Mouse (Mus musculus) E14TG2a.4 (cell line): Measurements from ENCODE around the gene Zcchc8.

Source experiments
- CTCF ChIP-seq: conservative IDR thresholded peaks from 2 replicates; pipeline ENCODE4 v1.5.1; 2014; ENCODE audit warnings: low read length
- POU5F1 ChIP-seq: IDR thresholded peaks from 2 replicates; pipeline ENCODE4 v1.6.1; 2014; ENCODE audit warnings: low read length, borderline replicate concordance

DNA sequence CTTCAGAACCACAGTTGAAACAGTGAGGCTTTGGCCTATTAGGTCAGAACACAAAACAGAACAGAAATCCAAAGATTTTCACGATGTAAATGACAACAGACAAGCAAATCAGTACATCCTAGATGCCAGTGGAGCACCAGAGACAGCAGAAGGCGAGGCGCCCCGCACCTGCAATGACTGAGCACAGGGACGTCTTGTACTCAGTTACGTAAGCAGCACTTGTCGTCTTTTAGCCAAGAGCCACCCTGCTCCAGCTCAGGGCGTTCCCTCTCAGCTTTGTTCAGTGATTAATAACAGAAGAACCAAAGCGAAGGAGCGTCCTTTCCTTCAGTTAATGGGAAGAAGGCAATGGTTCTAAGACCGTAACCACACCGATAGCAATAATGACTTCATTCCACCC lies 12.3 kb downstream of the Zcchc8 start:
- TF ChIP-seq CTCF (no peak), POU5F1 (no peak)
